Mouse (Mus musculus) ovary, postnatal 36 days (tissue): ENCODE data around the gene Fam217a.
"Not testable (repeated sequence)": the region's sequence is repeated elsewhere in the genome, so short reads cannot be mapped to it uniquely, and the experiment has no call there.

Experiments used
- DNase-seq: peaks from one replicate; pipeline ENCODE4 v3.0.0; 2022; ENCODE audit warnings: low spot score, mixed read lengths

Fam217a gene

DNA sequence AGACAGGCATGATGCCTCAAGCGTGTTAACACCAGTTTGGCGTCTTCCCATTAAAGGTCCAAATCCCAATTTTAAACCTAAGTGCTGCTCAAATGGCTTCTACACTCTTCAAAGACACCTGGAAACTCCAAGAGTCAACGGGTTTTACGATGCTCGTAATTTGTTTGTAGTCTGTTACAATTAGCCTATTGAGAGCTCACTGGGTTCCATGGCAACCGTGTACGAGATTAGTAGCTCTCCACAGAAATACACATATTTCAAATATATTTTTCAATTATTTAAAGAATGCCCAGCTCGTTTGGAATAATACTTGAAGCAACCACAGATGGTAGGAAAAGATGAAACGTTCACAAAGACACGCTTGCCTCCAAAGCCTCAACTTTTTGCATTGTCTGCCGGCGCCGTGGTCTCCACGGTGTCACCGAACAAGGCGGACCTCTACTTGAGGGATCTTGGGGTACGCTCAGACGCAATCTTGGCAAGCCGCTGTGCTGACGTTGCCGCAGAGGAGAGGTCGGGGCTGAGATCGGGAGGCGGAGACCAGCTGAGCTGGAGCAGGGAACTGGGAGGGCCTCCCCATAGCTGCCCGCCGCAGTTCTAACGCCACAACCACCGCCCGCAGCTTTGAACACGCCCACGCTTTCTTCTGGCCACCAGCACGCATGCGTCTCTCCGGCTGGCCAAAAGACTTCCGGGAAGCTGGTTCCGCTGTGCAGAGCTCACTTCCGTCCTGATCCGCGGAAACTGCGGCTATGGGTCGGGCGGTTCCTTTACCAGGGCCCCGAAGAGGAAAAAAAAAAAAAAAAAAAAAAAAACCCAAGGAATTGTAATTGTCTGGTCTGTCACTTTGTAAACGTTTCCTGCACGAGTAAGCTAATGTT, 50.1 kb downstream of the Fam217a start:
- DNase-seq, result peak; percentile 92

- DNase-seq, result no peak
Measured at GRCm38 (mm10) chr13:34864420-34865169, 59.5 kb downstream of the Fam217a start.

- not testable (repeated sequence) for DNase-seq
Measured at GRCm38 (mm10) chr13:34861166-34861565, 62.9 kb downstream of the Fam217a start.
